Mouse (Mus musculus) G1E (cell line): ENCODE data around the gene Fam234a.

Experiments
- CTCF ChIP-seq: IDR thresholded peaks from 2 replicates; pipeline ENCODE4 v1.5.1; 2012; ENCODE audit warnings: low read depth, low read length, inconsistent platforms, mixed read lengths
- TAL1 ChIP-seq: conservative IDR thresholded peaks from 2 replicates; pipeline ENCODE4 v1.6.1; 2012; ENCODE audit warnings: low read depth, low read length, inconsistent platforms, mixed read lengths

GRCm38 (mm10) chr17:26181179-26181578, 62.9 kb downstream of the Fam234a start:
- no peak for TF ChIP-seq TAL1
- TF ChIP-seq CTCF: no peak
